Mouse (Mus musculus) lung, postnatal 0 days (tissue): ENCODE results near the gene Dennd2c.

ENCODE experiments used
- CTCF ChIP-seq: IDR thresholded peaks from 2 replicates; pipeline ENCODE4 v1.5.1; 2016; ENCODE audit warnings: antibody characterized with exemption, mild to moderate bottlenecking
- EP300 ChIP-seq: IDR thresholded peaks from 2 replicates; pipeline ENCODE4 v1.6.1; 2016; ENCODE audit warnings: antibody characterized with exemption, mild to moderate bottlenecking, control low read depth

DNA sequence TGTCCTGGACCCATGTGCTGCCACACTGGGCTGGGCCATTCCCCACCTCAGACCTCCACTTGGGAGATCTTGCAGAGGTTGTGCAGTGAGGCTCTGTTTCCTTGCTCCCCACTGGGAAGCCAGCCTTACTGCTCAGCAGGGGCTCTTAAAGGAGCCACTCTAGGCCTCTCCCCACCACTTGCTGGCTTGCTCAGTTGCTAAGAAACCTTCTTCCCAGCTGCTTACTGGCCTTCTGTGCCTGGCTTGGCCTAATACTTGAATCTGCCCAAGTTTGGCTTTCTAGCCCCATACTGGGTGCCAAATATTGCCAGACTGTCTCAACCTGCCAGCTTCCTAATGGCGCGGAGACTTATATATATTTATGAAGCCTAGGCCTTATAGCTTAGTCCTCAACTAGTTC, 86.5 kb downstream of the Dennd2c start:
- TF ChIP-seq CTCF (no peak), EP300 (no peak)
